Mouse (Mus musculus) spleen, adult 2 months (tissue): ENCODE measurements around the gene Asna1.

ENCODE experiments used
- CTCF ChIP-seq: fragments of 200-500 bp; IDR thresholded peaks from 2 replicates; pipeline ENCODE4 v1.5.1; 2011; ENCODE audit warnings: mild to moderate bottlenecking, inconsistent platforms; ENCODE audit not compliant: insufficient read depth, insufficient read length, insufficient replicate concordance; ENCODE audit errors: extremely low read depth
- POLR2A ChIP-seq: fragments of 200-500 bp; IDR thresholded peaks from 2 replicates; pipeline ENCODE4 v1.6.1; 2011; ENCODE audit warnings: low read depth, low read length, inconsistent platforms

GRCm38 (mm10) chr8:85013230-85013840 lies 11.7 kb downstream of the Asna1 start:
- TF ChIP-seq CTCF (peak; percentile 56; the same call in 1 of the 2 replicates), POLR2A (no peak)
